Mouse (Mus musculus) lung, embryonic 14.5 days (tissue): ENCODE measurements around the gene Wfdc15a. TPM values are rescaled to one million over a fixed set of nuclear protein-coding genes. Genes with fewer than 3 reads are reported as not detected.
"Not testable (repeated sequence)": the region's sequence is repeated elsewhere in the genome, so short reads cannot be mapped to it uniquely, and the experiment has no call there.

Experiments used
- ATAC-seq: fragments of 200-750 bp; cut with Nextera tagmentation; 2 replicates; pipeline ENCODE4 v1.8.0; 2017; ENCODE audit warnings: mild to moderate bottlenecking, moderate TSS enrichment, moderate library complexity; ENCODE audit not compliant: insufficient read depth
- DNase-seq: peaks from one replicate; pipeline ENCODE4 v3.0.0-alpha.2; 2015
- H3K27ac ChIP-seq: fragments of 300-500 bp; sonication (generic); 2 replicates; pipeline ENCODE4 v1.5.1; 2014; ENCODE audit warnings: low read depth, mild to moderate bottlenecking, moderate library complexity
- H3K27me3 ChIP-seq: fragments of 300-500 bp; sonication (generic); 2 replicates; pipeline ENCODE4 v1.6.1; 2014; ENCODE audit warnings: low read length, control low read depth; ENCODE audit not compliant: insufficient read depth
- H3K36me3 ChIP-seq: fragments of 300-500 bp; sonication (generic); 2 replicates; pipeline ENCODE4 v1.6.1; 2014; ENCODE audit warnings: control low read depth; ENCODE audit not compliant: insufficient read depth
- H3K4me1 ChIP-seq: fragments of 300-500 bp; sonication (generic); 2 replicates; pipeline ENCODE4 v1.6.1; 2014; ENCODE audit warnings: antibody characterized with exemption, control low read depth; ENCODE audit not compliant: insufficient read depth
- H3K4me2 ChIP-seq: fragments of 300-500 bp; sonication (generic); 2 replicates; pipeline ENCODE4 v1.6.1; 2014; ENCODE audit warnings: mild to moderate bottlenecking
- H3K4me3 ChIP-seq: fragments of 300-500 bp; sonication (generic); 2 replicates; pipeline ENCODE4 v1.5.1; 2014; ENCODE audit warnings: low read depth, low read length
- H3K9ac ChIP-seq: fragments of 300-500 bp; sonication (generic); 2 replicates; pipeline ENCODE4 v1.6.1; 2014
- H3K9me3 ChIP-seq: fragments of 300-500 bp; sonication (generic); 2 replicates; pipeline ENCODE4 v1.6.1; 2016; ENCODE audit warnings: low read depth, low read length, control low read depth
- CTCF ChIP-seq: IDR thresholded peaks from 2 replicates; pipeline ENCODE4 v1.5.1; 2016; ENCODE audit warnings: antibody characterized with exemption, low read depth
- WGBS: fragments of 180-500 bp; shearing (Covaris S2); extraction: QIAGEN DNeasy Blood & Tissue Kit; methylation state at CpG from one replicate; pipeline ENCODE4 v1.1.7; 2014; 5-methylcytosine and 5-hydroxymethylcytosine counted together
- polyA plus RNA-seq: library from polyadenylated mRNA; unstranded; fragments of >200 nt; fragmentation: Nextera tagmentation; extraction: Ambion mirVana; gene quantifications from 2 replicates; pipeline ENCODE4 v1.2.1, GENCODE M21; 2014

Gene Wfdc15a
- polyA plus RNA-seq, 1 experiment from 2014 or later = not detected

GRCm38 (mm10) chr2:164210892-164211291 lies 11.0 kb upstream of the Wfdc15a start:
- H3K27ac ChIP-seq = no peak overlapping the region
- H3K4me1 ChIP-seq = no peaks in the 10 kb centered on the region
- no peak for DNase-seq
- H3K36me3 ChIP-seq = no peaks in the 10 kb centered on the region
- H3K4me3 ChIP-seq = no peak overlapping the region
- no peak overlapping the region for H3K9ac ChIP-seq
- no peaks in the 10 kb centered on the region for H3K9me3 ChIP-seq
- H3K27me3 ChIP-seq = no peaks in the 10 kb centered on the region
- no peak overlapping the region for H3K4me2 ChIP-seq
- WGBS = 83% methylated on average over 4 of the region's 4 CpGs
- no peak for TF ChIP-seq CTCF
- no peak for ATAC-seq

- no peaks in the 10 kb centered on the region for H3K27me3 ChIP-seq
- H3K9me3 ChIP-seq = no peaks in the 10 kb centered on the region
- no peak overlapping the region for H3K9ac ChIP-seq
- no peak for TF ChIP-seq CTCF
- no peak overlapping the region for H3K4me2 ChIP-seq
- no peaks in the 10 kb centered on the region for H3K4me1 ChIP-seq
- H3K4me3 ChIP-seq = no peak overlapping the region
- DNase-seq (no peak), ATAC-seq (no peak)
- no peaks in the 10 kb centered on the region for H3K36me3 ChIP-seq
- no peak overlapping the region for H3K27ac ChIP-seq
- 55% methylated on average over 4 of the region's 4 CpGs for WGBS
These were observed 6.7 kb upstream of the Wfdc15a start for GRCm38 (mm10) chr2:164206676-164207075.

- H3K4me2 ChIP-seq, H3K9ac ChIP-seq, H3K27ac ChIP-seq, DNase-seq, H3K36me3 ChIP-seq, H3K27me3 ChIP-seq, ATAC-seq, H3K4me3 ChIP-seq, H3K4me1 ChIP-seq, H3K9me3 ChIP-seq: not testable (repeated sequence)
- 84% methylated on average over 10 of the region's 10 CpGs for WGBS
These were observed 6.1 kb upstream of the Wfdc15a start for GRCm38 (mm10) chr2:164206011-164206410.

DNA sequence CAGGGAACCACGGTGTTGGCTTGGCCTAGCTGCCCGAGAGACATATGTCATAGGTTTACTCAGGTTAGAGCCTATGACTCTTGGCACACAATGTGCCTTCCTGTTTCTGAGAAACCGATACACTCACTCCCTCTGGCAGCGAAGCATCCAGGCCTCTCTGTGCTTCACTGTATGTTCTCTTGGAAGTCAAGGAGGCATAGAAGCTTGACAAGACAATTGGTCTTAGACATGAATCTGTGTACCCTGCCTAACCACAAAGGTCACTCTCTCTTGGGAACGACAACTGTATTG lies 3.3 kb downstream of the Wfdc15a start:
- TF ChIP-seq CTCF = no peak
- no peak for DNase-seq
- Histone ChIP-seq H3K36me3 (no peaks in the 10 kb centered on the region), H3K27ac (no peak overlapping the region), H3K4me3 (no peak overlapping the region), H3K4me1 (no peaks in the 10 kb centered on the region), H3K4me2 (no peak overlapping the region), H3K27me3 (no peaks in the 10 kb centered on the region), H3K9ac (no peak overlapping the region), H3K9me3 (no peaks in the 10 kb centered on the region)
- WGBS = 81% methylated on average over 5 of the region's 5 CpGs
- no peak for ATAC-seq

GRCm38 (mm10) chr2:164195971-164196699 lies 3.8 kb downstream of the Wfdc15a start:
- WGBS = 74% methylated on average over 5 of the region's 5 CpGs
- Histone ChIP-seq H3K9me3 (no peaks in the 10 kb centered on the region), H3K4me2 (no peak overlapping the region), H3K4me1 (no peaks in the 10 kb centered on the region), H3K9ac (no peak overlapping the region), H3K27me3 (no peaks in the 10 kb centered on the region), H3K36me3 (no peaks in the 10 kb centered on the region), H3K4me3 (no peak overlapping the region), H3K27ac (no peak overlapping the region)
- no peak for TF ChIP-seq CTCF
- DNase-seq (no peak), ATAC-seq (no peak)

- no peak overlapping the region for H3K4me3 ChIP-seq
- no peak overlapping the region for H3K4me2 ChIP-seq
- 80% methylated on average over 5 of the region's 5 CpGs for WGBS
These were observed 4.8 kb downstream of the Wfdc15a start for GRCm38 (mm10) chr2:164194959-164195630.

DNA sequence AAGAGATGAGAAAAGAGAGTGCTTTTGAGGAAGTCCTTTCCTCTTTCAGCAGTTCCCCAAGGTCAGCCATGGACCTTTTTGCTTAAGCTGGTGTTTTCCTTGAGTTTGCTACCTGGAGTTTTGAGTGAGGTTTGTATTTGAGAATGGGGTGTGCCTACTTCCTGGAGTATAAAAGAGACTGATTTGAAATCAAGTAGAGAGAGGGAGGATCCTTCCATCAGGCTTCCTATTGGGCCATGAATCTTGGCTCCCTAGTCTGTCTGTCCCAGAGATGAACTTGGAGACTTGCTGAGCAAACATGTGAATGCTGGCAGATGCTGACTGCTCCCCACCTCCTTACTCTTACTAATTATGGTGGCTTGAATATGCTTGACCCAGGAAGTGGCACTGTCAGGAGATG lies 7.7 kb downstream of the Wfdc15a start:
- no peaks in the 10 kb centered on the region for H3K9me3 ChIP-seq

More at GRCm38 (mm10) chr2:164194959-164195630, 4.8 kb downstream of the Wfdc15a start:
- H3K9me3 ChIP-seq = no peaks in the 10 kb centered on the region
- no peak overlapping the region for H3K27ac ChIP-seq
- H3K9ac ChIP-seq = no peak overlapping the region
- H3K36me3 ChIP-seq = no peaks in the 10 kb centered on the region
- TF ChIP-seq CTCF = no peak
- DNase-seq = no peak
- ATAC-seq = no peak
- no peaks in the 10 kb centered on the region for H3K27me3 ChIP-seq
- H3K4me1 ChIP-seq = no peaks in the 10 kb centered on the region

More for the DNA sequence above, 7.7 kb downstream of the Wfdc15a start:
- Histone ChIP-seq H3K27me3 (no peaks in the 10 kb centered on the region), H3K4me1 (no peaks in the 10 kb centered on the region), H3K4me3 (no peak overlapping the region), H3K27ac (no peak overlapping the region), H3K9ac (no peak overlapping the region), H3K4me2 (no peak overlapping the region), H3K36me3 (no peaks in the 10 kb centered on the region)
- no peak for TF ChIP-seq CTCF
- DNase-seq (no peak), ATAC-seq (no peak)
